Mouse (Mus musculus): ENCODE measurements around the gene Gpm6b. TPM values are rescaled to one million over a fixed set of nuclear protein-coding genes. Genes with fewer than 3 reads are reported as not detected.

Gpm6b gene
- total RNA-seq (2021) = 10 to 100 TPM in 1 of 2 experiments, 1 to 10 TPM in 1; 10.0 to 10.1 TPM
- long read RNA-seq, experiment 1, full-length matches to known transcripts = 21 of 23 reads
- long read RNA-seq, experiment 1, partial matches to known transcripts = 0 of 23 reads
- long read RNA-seq, experiment 1, other reads (novel, unspliced or antisense) = 2 of 23 reads
- long read RNA-seq, experiment 2, full-length matches to known transcripts = 5 of 6 reads
- long read RNA-seq, experiment 2, partial matches to known transcripts = 0 of 6 reads
- long read RNA-seq, experiment 2, other reads (novel, unspliced or antisense) = 1 of 6 reads

DNA sequence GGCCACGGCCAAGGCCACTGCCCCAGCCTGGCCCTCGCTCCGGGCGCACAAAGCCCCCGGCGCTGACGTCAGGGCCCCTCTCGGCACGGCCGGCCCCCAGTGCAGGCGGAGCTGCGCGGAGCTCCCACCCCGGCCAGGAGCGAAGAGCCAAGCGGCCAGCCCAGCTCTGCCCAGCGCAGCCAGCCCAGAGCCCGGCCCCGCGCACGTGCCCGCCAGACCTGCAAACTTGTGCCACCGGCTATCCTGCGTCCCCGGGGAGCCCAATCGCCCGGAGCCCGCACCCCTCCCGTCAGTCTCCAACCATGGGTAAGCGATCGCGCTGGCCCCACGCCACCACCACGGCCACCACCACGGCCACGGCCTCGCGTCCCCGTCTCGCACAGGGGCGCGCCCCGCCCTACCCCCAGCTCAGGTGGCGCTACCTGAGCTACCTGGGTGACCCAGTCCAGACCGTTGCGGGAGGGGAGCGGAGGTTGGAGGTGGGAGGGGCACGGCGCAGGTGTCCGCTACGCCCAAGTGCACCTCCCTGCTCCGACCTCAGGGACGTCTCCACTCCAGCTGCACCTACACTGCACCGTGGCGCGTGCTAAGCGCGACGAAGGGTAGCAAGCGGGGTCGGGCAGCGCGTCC lies at the start of gene Gpm6b:
Gene Gpm6b (plus strand): TSS at position 81 of the 630 bp plus-strand sequence.
- intact Hi-C loops (cut with DNase I) = no loop called here
- DNase-seq = peak; percentile 45 to 50

DNA sequence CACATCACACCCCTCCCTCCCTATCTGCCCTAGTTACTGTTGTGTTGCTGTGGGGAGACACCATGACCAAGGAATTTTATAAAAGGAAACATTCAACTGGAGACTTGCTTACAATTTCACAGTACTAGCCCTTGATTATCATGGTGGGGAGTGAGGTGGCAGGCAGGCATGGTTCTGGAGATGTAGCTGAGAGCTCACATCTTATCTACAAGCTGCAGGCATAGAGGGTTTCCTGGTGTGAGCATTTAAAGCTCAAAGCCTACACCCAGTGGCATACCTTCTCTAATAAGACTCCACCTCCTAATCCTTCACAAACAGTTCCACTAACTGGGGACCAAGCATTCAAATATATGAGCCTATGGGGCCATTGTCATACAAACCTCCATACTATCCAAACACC lies 42.4 kb upstream of the Gpm6b start:
- intact Hi-C loops (cut with DNase I) = no loop called here
- no peak for DNase-seq

DNA sequence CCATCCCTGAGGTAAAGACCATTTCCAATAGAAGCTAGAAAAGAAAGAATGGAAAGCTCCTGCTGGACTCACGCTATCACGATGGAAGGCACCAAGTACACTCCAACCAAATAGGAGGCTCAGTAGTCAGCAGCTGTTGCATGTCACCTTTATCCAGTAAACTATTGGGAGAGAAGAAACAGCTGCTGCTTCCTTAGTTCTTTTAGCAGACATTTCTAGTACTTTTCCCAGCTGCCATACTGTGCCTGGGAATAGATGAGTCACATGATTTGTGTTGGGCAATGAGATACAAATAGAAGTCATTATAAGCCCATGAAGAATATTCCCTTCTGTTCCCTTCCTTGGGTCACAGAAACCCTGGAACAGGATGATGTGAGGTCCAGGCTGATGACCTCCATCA lies 40.4 kb upstream of the Gpm6b start:
- peak in 1 of 2 experiments; percentile 1 for DNase-seq

DNA sequence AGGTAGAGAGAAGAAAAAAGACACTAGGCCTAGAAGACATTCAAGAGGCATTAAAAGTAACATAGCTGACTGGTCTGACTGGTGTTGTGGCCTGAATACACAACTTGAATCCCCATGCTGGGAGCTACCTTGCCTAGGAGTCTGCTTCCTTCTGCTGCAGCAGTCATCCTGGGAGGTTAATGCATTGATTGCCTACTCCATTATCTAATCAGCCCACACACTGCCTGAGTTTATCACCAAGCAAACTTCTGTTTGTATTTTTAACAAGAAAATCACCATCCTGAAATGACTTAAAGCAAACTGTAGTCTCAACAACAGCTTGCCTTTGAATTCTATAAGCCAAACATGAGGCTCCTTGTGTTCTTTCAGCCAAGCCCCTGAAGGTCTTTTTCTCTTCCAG lies 38.9 kb upstream of the Gpm6b start:
- intact Hi-C loops (cut with DNase I) = no loop called here

More for the DNA sequence above, 40.4 kb upstream of the Gpm6b start:
- intact Hi-C loops (cut with DNase I) = no loop called here

DNA sequence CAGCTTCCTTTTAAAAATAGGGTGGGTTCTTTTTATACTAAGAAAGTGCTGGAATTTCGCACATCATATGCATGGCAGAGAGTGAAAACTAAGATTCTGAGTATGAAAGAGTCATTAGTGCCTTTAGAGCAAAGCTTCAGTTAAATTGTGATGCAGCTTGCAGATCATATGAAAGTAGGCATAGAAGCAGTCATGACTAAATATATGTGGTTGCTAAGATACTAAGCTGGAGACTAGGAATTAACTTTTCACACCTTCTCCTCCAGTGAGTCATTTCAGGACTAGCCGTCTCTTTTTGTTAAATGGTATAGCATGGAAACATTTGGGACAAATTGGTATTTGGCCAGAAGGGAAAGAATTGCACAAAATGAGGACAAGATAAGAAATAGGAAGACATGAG lies 24.1 kb upstream of the Gpm6b start:
- DNase-seq = no peak
- intact Hi-C loops (cut with DNase I) = no loop called here

More for the DNA sequence above, 38.9 kb upstream of the Gpm6b start:
- DNase-seq = no peak

DNA sequence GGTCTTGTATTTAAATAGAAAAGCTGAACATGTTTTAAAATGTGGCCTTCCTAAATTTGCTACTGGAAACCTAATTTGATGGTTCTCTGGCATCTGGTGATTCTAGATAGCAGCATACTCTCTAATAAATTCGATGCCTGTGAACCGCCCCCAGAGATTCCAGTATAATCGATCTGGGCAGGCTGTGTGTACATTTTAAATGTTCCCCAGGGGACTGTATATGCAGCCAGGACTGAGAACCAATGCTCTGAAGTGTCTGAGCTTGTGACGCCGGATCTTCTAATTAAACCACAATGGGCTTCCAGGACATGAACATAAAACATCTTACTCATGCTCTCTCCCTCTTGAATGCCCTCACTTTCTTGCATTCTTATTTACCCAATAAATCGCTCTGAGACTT lies 22.5 kb upstream of the Gpm6b start:
- intact Hi-C loops (cut with DNase I) = no loop called here
- no peak for DNase-seq

DNA sequence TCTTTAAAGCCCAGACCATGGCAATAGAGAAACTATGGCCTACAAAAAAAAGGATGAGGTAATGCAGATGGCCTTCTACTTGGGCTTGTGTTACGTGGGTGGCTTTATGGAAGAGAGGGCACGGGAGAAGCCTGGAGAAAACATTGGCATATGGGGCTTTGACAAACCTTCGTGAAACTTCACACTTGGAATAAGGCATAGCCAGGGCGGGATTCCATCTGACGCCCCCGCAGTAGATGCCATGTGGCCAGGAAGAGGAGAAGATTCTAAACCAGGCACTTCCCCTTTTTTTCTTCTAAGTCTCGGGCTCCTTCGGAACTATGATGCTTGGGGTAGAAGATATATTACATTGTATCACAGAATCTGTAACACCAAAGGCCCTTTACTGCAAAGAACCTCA lies 22.0 kb upstream of the Gpm6b start:
- intact Hi-C loops (cut with DNase I) = no loop called here
- no peak for DNase-seq

DNA sequence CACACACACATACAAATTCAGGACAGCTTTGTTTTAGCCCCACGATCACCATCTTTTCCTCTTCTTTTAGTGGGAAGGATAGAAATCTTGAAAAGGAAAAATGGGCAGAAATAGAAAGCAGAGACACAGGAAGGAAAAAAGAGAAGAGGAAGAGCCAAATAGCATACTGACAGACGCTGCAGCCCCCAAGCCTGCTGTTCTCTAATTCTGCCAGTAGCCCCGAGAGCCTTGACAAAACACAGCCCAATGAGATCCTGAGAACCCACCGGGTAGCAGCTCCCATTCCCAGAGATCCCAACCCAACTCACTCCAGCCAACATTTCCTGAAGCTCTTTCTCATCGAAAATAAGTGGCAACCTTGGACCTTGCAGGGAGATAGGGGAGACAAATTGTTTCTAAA lies 19.4 kb upstream of the Gpm6b start:
- intact Hi-C loops (cut with DNase I) = no loop called here
- no peak for DNase-seq

DNA sequence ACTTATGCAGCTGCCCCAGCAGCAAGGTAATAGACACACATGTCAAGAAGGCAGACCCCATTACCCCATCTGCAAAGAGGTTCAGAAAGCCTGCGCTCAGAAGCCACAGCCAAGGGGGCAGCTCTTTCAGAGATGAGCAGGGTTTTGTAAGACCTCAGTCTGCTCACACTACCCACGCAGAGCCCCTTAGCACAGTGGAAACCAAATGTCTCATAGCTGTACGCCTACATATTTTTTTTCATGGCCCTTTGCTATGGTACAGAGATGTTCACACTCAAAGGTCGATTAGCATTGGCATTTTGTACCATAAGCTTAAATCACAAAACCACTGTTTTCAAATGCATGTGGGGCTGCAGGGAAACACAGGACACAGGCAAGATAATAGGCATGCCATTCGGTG lies 11.9 kb upstream of the Gpm6b start:
- intact Hi-C loops (cut with DNase I) = no loop called here
- DNase-seq = no peak

DNA sequence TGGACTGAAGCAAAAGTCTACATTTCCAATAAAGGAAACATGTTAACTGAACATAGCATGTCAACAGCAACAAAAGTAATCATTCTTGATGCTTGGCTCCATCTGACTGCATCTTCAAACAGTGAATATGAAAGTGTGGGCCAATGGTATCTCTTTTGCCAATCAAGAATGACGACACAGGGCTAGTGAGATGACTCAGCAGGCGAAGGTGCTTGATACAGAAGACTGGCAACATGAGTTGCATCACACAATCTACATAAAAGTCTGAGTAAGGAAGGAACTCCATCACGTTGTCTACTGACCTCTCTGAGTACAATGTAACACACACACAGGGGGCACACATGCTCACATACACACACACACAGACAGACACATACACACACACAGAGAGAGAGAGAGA lies 9.0 kb upstream of the Gpm6b start:
- intact Hi-C loops (cut with DNase I) = no loop called here
- DNase-seq = no peak

DNA sequence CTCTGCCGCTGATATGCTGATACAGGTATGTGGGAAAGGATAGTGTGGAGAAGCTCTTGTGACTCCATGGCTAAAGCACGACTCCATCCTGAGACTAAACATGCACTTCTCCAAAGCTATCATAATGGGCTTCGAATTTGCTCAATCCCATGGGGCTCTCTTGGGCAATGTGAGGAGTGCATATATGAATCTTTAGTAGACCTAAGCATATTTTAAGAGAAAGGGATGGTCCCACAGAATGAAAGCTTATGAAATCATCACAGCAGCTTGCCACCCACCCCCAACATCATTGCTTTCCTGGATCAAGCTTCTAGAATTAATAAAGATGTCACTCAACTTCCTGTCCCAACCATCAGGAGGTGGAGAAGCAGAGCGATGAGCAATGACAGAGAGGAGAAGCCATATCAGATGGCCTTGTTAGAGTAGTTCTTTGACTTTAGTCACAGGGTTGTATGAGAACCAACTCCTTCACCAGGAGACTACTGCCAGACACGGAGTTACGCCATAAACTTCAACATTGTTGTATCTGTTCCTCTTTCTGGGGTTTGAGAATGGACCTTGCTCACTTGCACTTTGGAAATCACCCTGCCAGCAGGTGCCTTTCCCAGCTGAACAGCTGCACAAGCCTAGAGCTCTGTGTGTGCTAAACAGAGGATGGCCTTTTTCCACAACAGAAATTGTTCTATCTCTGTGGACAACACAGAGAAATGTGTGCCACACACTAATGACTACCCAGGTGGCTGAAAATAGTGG lies 8.0 kb upstream of the Gpm6b start:
- no peak for DNase-seq
- intact Hi-C loops (cut with DNase I) = no loop called here

DNA sequence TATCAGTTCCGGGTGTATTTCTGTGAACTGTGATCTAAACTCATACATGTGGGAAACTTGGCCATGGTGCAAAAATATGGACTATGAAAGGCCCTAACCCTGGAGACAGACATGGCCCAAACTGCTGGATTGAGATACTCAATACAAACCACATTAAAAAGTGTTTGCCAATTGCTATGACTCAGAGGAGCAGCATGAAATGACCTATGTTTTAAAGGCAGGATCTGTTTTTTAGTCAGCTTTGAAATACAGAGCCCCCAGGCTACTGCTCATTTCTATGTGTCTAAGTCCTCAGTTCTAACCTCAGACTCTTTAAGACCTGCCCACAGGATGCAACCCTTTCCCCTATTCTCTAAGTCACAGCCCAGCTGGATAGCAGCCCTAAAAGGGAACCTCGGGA lies 2.6 kb upstream of the Gpm6b start:
- DNase-seq = no peak
- intact Hi-C loops (cut with DNase I) = no loop called here

DNA sequence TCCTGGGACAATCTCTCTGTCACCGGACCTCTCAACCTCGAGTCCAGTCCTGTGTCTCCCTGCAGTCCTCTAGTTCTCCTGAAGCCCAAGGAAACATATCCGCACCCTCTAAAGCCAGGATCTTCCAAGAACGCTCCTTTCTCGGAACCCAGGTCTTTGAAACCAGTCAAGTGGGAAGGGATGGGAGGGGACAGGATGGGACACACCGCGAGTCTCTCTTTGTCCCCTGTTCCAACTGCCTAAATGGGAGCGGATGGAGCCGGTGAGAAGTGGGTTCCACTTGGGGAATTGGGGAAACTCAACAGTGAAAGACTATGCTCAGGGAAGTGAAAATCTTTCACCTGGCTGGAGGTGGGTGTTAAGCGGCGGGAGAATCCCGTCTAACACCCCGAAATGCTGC lies 809 bp downstream of the Gpm6b start:
- intact Hi-C loops (cut with DNase I) = no loop called here
- no peak for DNase-seq

DNA sequence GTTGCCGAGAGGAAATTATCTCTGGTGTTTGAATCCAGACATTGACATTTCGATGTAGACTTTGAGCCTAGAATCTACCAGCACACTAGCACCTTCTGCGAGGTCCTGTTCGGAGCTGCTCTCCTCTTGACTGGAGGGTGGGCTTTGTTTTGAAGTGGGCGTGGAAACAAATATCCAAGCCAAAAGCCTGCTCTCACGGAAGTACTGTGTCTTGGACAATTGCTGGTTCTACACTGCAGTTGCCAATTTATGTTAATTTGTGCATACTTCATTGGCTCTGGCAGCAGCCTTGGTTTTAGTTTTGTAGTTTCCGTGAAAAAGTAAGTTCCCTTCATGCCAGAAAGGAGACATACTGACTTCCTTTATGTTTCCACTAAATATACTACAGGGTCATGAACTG lies 2.0 kb downstream of the Gpm6b start:
- intact Hi-C loops (cut with DNase I) = no loop called here

DNA sequence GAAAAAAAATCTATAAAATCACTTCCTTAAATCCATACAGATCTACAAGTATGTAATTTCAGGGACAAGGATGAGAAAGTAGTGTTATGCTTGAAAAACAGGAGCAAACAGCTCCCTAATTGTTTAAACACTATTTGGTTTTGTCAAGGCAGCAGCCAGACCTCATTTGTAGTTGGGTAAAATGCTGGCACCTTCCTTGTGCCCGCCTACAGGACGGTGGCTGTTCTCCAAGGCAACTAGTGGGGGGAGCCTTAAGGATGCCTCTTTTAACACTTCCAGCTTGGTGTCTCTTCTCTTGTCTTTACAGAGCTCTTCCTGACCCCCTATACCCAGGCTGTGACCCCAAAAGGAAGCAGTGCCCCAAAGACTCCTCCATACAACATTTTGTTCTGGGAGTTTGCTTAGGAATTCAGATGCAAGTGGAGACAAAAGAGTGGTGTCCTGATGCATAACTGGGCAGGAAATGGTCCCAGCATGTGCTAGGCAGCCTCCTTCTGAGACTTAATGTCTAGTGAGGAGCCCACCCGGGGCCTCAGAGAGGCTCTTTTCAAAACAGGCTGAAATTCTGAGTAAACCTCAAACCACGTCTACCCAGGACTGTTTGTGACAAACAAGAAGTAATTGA lies 4.7 kb downstream of the Gpm6b start:
- intact Hi-C loops (cut with DNase I) = no loop called here
- DNase-seq = no peak

More for the DNA sequence above, 2.0 kb downstream of the Gpm6b start:
- no peak for DNase-seq

DNA sequence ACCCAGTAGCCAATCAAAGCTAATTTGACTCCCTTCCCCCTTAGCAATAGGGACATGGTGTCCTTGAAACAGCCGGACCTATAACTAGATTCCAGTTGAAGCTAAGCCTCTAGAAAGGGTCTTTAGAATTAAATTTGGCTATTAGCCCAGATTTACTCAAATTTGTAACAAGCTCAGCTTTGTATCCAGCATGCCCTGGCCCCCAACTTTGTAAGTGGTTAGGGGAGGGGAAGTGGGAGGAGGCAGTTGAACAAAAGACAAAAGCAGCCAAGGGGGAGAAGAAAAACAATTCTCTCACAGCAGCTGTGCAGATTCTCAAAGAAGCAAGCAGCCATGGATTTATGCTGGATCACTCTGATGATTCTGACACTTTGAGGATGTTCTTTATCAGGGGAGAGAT lies 32.8 kb downstream of the Gpm6b start:
- intact Hi-C loops (cut with DNase I) = no loop called here
- DNase-seq = no peak

DNA sequence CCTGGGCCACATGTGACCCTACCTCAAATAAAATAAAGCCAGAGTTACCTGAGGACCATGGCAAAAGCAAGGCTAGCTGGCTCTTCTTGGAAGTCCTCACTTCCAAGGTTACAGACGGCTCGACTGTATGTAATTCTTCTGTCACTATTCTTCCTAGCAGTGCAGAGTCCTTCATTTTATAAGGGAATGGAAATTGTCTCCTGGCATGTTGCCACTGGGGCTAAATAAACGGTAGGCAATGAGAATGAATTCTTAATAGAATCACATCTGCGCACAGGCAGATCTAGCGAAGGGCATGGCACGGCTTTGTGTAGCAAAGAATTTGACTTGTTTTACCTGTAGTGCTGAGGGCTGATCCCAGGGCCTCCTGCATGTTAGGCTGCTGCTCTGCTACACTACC lies 33.9 kb downstream of the Gpm6b start:
- intact Hi-C loops (cut with DNase I) = no loop called here
- DNase-seq = no peak

DNA sequence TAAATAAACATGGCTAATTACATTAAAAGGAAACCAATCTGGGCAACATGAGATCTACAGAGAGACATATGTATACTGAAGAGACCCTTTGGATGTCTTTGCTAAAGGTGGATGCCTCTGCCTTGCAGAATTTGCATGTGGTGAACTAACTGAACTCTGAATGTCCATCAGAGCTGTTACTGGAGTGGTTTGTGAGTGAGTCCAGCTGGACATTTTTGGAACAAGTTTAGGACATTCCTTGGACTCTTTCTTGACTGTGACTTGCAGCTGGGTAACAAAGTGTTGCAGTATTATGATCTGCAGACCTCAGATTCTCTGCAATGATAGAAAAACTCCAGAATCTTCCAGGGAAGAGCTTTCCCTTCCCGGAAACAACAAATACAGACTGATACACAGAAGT lies 41.1 kb downstream of the Gpm6b start:
- DNase-seq = peak in 1 of 2 experiments; percentile 17
- intact Hi-C loops (cut with DNase I) = no loop called here

DNA sequence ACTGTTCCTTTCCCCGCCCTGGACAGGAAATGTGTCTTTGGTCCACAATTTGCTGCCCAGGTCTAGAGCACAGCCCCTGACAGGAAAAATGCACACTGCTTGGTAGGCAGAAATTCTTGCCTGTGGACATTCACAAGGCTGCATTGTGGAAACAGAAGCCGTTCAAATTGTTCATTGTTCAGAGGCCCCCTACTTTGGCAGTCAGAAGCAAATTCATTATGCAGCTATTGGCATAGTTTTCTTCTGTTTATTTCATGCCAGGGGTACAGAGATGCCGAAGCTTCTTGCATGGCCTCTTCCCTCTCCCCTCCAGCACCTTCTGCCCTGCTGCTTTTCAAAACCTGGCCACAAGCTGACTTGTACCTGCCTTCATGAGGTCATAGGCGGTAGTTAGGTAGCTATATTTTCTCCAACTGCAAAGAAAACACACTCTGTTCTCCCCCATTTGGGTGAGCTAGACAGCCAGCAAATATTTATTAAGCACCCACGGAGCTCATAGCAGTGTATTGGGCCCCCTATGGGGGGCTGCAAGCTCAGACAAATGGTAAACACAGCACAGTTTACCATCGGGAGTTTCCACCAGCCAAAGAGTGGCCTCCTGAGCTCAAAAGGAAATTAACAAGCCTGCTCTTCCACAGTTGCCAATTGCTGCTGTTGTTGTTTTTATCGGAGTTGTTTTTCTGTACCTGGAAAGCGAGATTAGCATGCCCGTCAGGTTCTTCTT lies 48.2 kb downstream of the Gpm6b start:
- no peak for DNase-seq
- intact Hi-C loops (cut with DNase I) = no loop called here

DNA sequence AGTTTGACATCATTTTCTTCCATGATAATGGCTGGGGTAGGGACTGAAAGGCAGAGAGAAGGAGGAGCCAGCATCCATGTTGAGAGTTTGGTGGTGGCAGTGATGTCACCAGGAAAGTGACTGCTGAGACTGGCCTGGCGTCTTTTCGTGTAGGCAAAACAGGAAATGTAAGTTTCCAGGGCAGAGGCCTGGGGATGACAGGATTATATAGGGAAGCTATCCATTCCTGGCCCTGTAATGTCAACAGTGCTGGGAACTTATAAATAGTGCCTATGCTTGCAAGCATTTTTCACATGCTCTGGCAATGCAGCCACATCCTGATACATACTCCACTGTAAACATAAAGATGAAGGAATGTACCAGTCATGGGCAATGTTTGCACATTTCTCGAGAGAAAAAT lies 52.6 kb downstream of the Gpm6b start:
- intact Hi-C loops (cut with DNase I) = loop anchor here (5.0 kb wide), 1 partner anchor 119 kb away; the partner anchor contains the start of gene Gemin8
- no peak for DNase-seq

Measured in heart, postnatal 14 days (tissue).